Mouse (Mus musculus) erythroblast, embryonic 14.5 days (primary cell): ENCODE data around the gene Alkbh4.

ENCODE experiments used
- GATA1 ChIP-seq: IDR thresholded peaks from 2 replicates; pipeline ENCODE4 v1.6.1; 2012; ENCODE audit warnings: low read length, inconsistent platforms, mixed read lengths
- TAL1 ChIP-seq: IDR thresholded peaks from 3 replicates; pipeline ENCODE4 v1.6.1; 2012; ENCODE audit warnings: low read length, inconsistent platforms, mixed read lengths

- TF ChIP-seq GATA1, result no peak
- no peak for TF ChIP-seq TAL1
Measured at GRCm38 (mm10) chr5:136095089-136095488, 40.9 kb upstream of the Alkbh4 start.
